Mouse (Mus musculus) liver, adult 2 months (tissue): ENCODE measurements around the gene Rita1.

Experiments used
- CTCF ChIP-seq: fragments of 200-500 bp; IDR thresholded peaks from 2 replicates; pipeline ENCODE4 v1.5.1; 2011; ENCODE audit warnings: low read depth, low read length, control low read depth
- POLR2A ChIP-seq: fragments of 200-500 bp; IDR thresholded peaks from 2 replicates; pipeline ENCODE4 v1.6.1; 2011; ENCODE audit warnings: low read length, control low read depth; ENCODE audit not compliant: insufficient read depth; ENCODE audit errors: extremely low read depth

DNA sequence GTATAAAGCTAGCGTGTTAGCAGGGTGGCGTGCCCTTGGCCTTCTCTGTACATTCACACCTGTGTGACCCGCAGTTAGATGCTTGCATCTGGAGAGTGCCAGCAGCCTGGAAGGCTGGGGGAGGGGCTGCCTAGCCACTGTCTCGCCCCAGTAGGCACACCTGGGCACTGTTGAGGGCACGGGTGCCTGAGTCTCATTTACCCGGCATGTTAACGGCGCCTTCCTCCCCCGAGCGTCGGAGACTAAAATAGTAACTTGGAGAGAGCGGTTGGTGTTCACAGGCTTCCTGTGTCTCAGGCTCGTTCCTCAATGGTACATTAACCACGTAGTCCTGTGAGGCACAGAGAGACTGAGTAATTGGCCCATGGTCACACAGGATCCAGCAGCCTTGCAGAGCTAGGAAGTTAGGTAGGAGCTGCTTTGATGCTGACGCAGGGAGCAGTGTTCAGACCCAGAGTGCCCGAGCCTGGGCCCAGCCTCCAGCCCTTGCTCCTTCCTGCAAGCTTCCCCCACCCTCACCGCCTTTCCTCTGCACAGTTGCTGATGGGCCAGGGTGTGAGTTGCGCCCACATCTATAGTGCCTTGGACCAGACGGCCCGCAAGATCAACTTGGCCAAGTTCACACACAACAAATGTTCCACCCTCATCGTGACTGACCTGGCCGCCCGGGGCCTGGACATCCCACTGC, 8.8 kb upstream of the Rita1 start:
- TF ChIP-seq CTCF (no peak), POLR2A (no peak)
